Mouse (Mus musculus) myocyte (in vitro differentiated cells): ENCODE measurements at regions not wholly inside any gene's neighbourhood (a gene's known extent, or its start where the extent isn't known, plus 50 kb on each side); places are given as distances from the start of the nearest gene placed in this dataset.

Experiments
- CEBPB ChIP-seq: IDR thresholded peaks from 2 replicates; pipeline ENCODE4 v1.6.1; 2011; ENCODE audit warnings: mild to moderate bottlenecking, moderate library complexity; ENCODE audit not compliant: poor library complexity, insufficient read depth, severe bottlenecking
- E2F4 ChIP-seq: IDR thresholded peaks from one replicate; pipeline ENCODE4 v1.6.1; 2011; ENCODE audit warnings: mild to moderate bottlenecking, control low read depth, moderate library complexity; ENCODE audit not compliant: insufficient read depth
- MAX ChIP-seq: IDR thresholded peaks from one replicate; pipeline ENCODE4 v1.6.1; 2011; ENCODE audit warnings: low read depth, mild to moderate bottlenecking, control low read depth
- MYOD1 ChIP-seq, 3 experiments: IDR thresholded peaks; one replicate each; pipeline ENCODE4 v1.6.1; 2011; ENCODE audit warnings: control low read depth in 2 of 3, low read depth in 2 of 3, mild to moderate bottlenecking in 2 of 3, moderate library complexity in 1 of 3; ENCODE audit not compliant: insufficient read length in 2 of 3, control insufficient read depth in 1 of 3
- MYOG ChIP-seq, 3 experiments: IDR thresholded peaks; one replicate each; pipeline ENCODE4 v1.6.1; 2011; ENCODE audit warnings: control low read depth in 2 of 3, low read depth in 2 of 3, mild to moderate bottlenecking in 2 of 3; ENCODE audit not compliant: insufficient read length in 2 of 3, control insufficient read depth in 1 of 3, insufficient read depth in 1 of 3
- POLR2A ChIP-seq: IDR thresholded peaks from one replicate; pipeline ENCODE4 v1.6.1; 2011; ENCODE audit warnings: low read depth, mild to moderate bottlenecking, control low read depth, moderate library complexity; ENCODE audit not compliant: insufficient read length
- POLR2AphosphoS2 ChIP-seq: IDR thresholded peaks from one replicate; pipeline ENCODE4 v1.6.1; 2011; ENCODE audit warnings: low read depth, control low read depth; ENCODE audit not compliant: insufficient read length
- REST ChIP-seq: IDR thresholded peaks from one replicate; pipeline ENCODE4 v1.6.1; 2011; ENCODE audit warnings: mild to moderate bottlenecking, control low read depth, moderate library complexity; ENCODE audit not compliant: insufficient read depth, insufficient read length
- SRF ChIP-seq: IDR thresholded peaks from one replicate; pipeline ENCODE4 v1.6.1; 2011; ENCODE audit warnings: low read depth; ENCODE audit not compliant: control insufficient read depth, insufficient read length
- TCF12 ChIP-seq: IDR thresholded peaks from one replicate; pipeline ENCODE4 v1.6.1; 2011; ENCODE audit warnings: mild to moderate bottlenecking, control low read depth; ENCODE audit not compliant: poor library complexity, insufficient read depth, severe bottlenecking
- USF1 ChIP-seq: IDR thresholded peaks from one replicate; pipeline ENCODE4 v1.6.1; 2011; ENCODE audit warnings: low read depth, mild to moderate bottlenecking, control low read depth, moderate library complexity

DNA sequence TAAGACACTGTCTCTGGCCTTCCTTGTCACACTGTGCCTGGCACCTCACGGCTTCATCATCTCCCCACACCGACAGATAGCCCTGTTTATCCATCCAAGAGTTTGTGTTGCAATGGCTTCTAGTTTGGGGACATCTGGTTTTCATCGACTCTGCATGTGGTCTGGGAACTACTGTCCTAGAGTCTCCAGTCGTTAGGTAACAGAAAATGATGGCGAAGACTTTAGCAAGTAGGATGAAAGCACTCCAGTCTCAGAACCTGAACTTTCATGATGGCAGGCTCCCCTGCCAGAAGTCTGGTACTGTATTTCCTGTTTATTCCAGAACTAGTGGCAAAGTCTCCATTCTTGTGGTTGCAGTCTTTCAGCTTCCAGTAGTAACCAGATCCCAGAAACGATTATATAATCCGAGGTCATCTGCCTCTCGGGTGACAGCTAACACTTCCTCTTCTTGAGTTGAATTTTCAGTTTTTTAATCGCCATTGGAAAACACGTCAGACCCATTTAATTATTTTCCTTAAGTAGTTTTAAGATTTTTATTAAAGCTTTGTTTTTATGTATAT, 81.1 kb upstream of the Supt20 start:
- TF ChIP-seq POLR2A (no peak), CEBPB (no peak), USF1 (no peak), MAX (no peak), E2F4 (no peak), TCF12 (no peak), MYOD1 (IDR thresholded peaks at IDR 0.05; ENCODE audit: control insufficient read depth in 1 of 3, insufficient read length in 2 of 3, low read depth in 2 of 3) (no peak), POLR2AphosphoS2 (no peak), SRF (no peak), MYOG (IDR thresholded peaks at IDR 0.05; ENCODE audit: control insufficient read depth in 1 of 3, insufficient read depth in 1 of 3, insufficient read length in 2 of 3, low read depth in 2 of 3) (no peak), REST (no peak)
